Mouse (Mus musculus): ENCODE results near the gene Tbpl1. TPM values are rescaled to one million over a fixed set of nuclear protein-coding genes. Genes with fewer than 3 reads are reported as not detected.
A peak's percentile ranks its signal among the peaks of the same experiment; 100 is the strongest.

The Tbpl1 gene
- polyA plus RNA-seq, 1 experiment from 2014 or later = 42.2 TPM

DNA sequence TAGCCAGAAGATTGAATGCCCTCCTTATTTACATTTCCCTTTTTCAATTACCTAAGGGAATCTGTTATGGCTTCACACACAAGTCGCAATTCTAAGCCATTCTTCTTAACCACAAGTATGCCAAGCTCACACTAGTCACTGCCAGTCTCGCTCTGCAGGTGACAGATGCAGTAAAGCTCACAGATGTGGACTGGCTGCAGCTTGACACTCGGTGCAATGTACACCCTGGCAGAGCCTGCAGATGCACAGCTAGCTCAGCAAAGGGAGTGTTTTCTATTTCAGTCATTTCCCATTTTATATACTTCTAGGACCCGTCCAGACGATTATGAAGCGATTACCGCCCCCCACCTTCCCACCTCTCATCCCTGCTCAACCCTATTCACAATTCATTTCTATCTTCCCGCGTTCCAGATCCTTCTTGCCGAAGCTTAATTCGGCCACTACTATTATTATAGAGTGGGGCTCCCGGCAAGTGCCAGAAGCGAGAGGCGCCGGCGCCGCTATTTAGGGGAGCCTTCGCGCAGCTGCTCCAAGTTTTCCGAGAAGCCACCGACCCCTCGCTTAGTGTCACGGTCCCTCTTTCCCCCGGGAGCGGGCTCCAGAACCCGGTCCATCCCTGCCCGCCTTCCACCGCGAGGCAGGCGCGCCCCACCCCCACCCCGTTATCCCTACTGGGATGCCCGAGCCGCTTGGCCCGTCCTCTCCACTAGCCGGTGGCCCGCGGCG is 1.3 kb downstream of the Tbpl1 start:
- no peaks in the 10 kb centered on the region for H3K9me3 ChIP-seq (ENCODE audit: low read length)
- H3K27me3 ChIP-seq (replicated peaks; ENCODE audit: insufficient read depth, low read length) = no peaks in the 10 kb centered on the region
- H3K27ac ChIP-seq (ENCODE audit: low read length) = peak overlapping the region; percentile 94
- H3K4me3 ChIP-seq (ENCODE audit: low read depth, low read length) = peak overlapping the region; percentile 98
- WGBS = 2% methylated on average over 37 of the region's 39 CpGs
- ATAC-seq = peak; percentile 49
- TF ChIP-seq CTCF (IDR thresholded peaks at IDR 0.05) = no peak
- TF ChIP-seq EP300 (IDR thresholded peaks at IDR 0.05) = no peak
- peak overlapping the region; percentile 90 for H3K4me2 ChIP-seq (replicated peaks; ENCODE audit: low read depth, low read length)
- H3K36me3 ChIP-seq (ENCODE audit: insufficient read depth, low read length) = no peaks in the 10 kb centered on the region
- no peak for DNase-seq (ENCODE audit: low spot score)
- peak overlapping the region; percentile 91 for H3K9ac ChIP-seq (replicated peaks; ENCODE audit: low read depth)
- H3K4me1 ChIP-seq (ENCODE audit: insufficient read depth, low read depth, low read length) = peaks cover 8% of the 10 kb centered on the region

DNA sequence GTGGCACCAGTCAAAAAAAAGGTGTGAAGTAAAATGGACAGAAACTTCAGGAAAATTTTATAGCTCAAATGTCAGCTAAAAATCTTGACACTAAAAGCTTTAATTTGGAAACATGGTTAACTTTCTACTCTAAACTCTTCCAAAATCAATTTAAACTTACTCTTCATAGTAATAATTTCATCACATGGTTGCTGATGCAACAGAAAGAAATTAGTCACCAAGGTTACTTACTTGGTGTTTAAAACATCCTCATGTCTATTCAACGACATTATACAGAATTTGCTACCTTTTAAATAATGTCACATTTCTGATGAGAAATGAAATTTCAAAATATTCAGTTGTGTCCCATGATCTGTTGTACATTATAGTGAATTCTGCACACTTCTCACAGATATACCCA is 3.5 kb downstream of the Tbpl1 start:
- Histone ChIP-seq H3K9me3 (ENCODE audit: low read length) (no peaks in the 10 kb centered on the region), H3K9ac (replicated peaks; ENCODE audit: low read depth) (no peak overlapping the region), H3K4me1 (ENCODE audit: insufficient read depth, low read depth, low read length) (peaks cover 8% of the 10 kb centered on the region), H3K4me2 (replicated peaks; ENCODE audit: low read depth, low read length) (no peak overlapping the region), H3K27ac (ENCODE audit: low read length) (no peak overlapping the region), H3K36me3 (ENCODE audit: insufficient read depth, low read length) (no peaks in the 10 kb centered on the region), H3K27me3 (replicated peaks; ENCODE audit: insufficient read depth, low read length) (no peaks in the 10 kb centered on the region), H3K4me3 (ENCODE audit: low read depth, low read length) (no peak overlapping the region)
- no peak for DNase-seq (ENCODE audit: low spot score)
- TF ChIP-seq CTCF (IDR thresholded peaks at IDR 0.05) = no peak
- TF ChIP-seq EP300 (IDR thresholded peaks at IDR 0.05) = no peak
- ATAC-seq = no peak
- WGBS = 82% methylated on average over 1 of the region's 1 CpGs

DNA sequence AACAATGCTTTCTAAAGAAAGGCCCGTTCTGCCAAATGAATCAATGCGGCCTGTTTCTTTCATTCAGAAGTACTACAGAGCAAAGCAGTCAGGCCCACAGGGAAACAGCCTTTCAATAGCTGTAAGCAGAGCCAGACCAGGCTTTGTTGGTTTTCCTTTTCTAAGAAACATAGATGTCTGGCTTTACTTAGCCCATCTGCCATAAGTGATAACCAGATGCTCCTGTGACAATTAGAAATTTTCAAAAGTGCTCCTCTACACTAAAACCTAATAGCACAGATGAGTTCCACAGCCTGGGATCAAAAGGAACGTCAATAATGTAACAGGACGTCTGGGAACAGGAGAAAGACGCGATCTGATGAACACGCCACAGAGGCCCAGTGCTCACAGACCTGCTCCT is 5.4 kb downstream of the Tbpl1 start:
- Histone ChIP-seq H3K9ac (replicated peaks; ENCODE audit: low read depth) (no peak overlapping the region), H3K36me3 (ENCODE audit: insufficient read depth, low read length) (no peaks in the 10 kb centered on the region), H3K9me3 (ENCODE audit: low read length) (no peaks in the 10 kb centered on the region), H3K4me1 (ENCODE audit: insufficient read depth, low read depth, low read length) (peaks cover 8% of the 10 kb centered on the region), H3K4me2 (replicated peaks; ENCODE audit: low read depth, low read length) (no peak overlapping the region), H3K27ac (ENCODE audit: low read length) (no peak overlapping the region), H3K4me3 (ENCODE audit: low read depth, low read length) (no peak overlapping the region), H3K27me3 (replicated peaks; ENCODE audit: insufficient read depth, low read length) (no peaks in the 10 kb centered on the region)
- no peak for DNase-seq (ENCODE audit: low spot score)
- no peak for ATAC-seq
- 87% methylated on average over 7 of the region's 7 CpGs for WGBS
- TF ChIP-seq CTCF (IDR thresholded peaks at IDR 0.05) (no peak), EP300 (IDR thresholded peaks at IDR 0.05) (no peak)

DNA sequence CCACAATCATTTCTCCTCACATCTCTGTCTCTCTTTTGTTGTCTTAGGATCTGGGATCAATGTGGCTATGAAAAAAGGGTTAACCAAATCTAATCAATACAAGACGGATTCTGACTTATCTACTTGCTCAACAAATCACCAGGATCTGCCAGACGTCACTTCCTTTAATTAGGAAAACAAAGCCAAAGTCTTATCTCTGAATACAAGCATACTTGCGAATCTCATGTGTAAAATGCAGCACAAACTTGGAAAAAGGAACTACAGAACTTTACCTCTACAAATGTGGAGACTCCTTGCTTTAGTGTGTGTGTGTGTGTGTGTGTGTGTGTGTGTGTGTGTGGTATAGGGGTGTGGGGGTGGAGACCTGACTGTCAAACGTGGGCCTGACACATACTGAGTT is 6.6 kb downstream of the Tbpl1 start:
- TF ChIP-seq CTCF (IDR thresholded peaks at IDR 0.05) (no peak), EP300 (IDR thresholded peaks at IDR 0.05) (no peak)
- Histone ChIP-seq H3K9ac (replicated peaks; ENCODE audit: low read depth) (no peak overlapping the region), H3K27me3 (replicated peaks; ENCODE audit: insufficient read depth, low read length) (no peaks in the 10 kb centered on the region), H3K9me3 (ENCODE audit: low read length) (no peaks in the 10 kb centered on the region), H3K4me3 (ENCODE audit: low read depth, low read length) (no peak overlapping the region), H3K27ac (ENCODE audit: low read length) (no peak overlapping the region), H3K4me1 (ENCODE audit: insufficient read depth, low read depth, low read length) (peaks cover 6% of the 10 kb centered on the region), H3K36me3 (ENCODE audit: insufficient read depth, low read length) (no peaks in the 10 kb centered on the region), H3K4me2 (replicated peaks; ENCODE audit: low read depth, low read length) (no peak overlapping the region)
- 39% methylated on average over 4 of the region's 4 CpGs for WGBS
- no peak for DNase-seq (ENCODE audit: low spot score)
- no peak for ATAC-seq

DNA sequence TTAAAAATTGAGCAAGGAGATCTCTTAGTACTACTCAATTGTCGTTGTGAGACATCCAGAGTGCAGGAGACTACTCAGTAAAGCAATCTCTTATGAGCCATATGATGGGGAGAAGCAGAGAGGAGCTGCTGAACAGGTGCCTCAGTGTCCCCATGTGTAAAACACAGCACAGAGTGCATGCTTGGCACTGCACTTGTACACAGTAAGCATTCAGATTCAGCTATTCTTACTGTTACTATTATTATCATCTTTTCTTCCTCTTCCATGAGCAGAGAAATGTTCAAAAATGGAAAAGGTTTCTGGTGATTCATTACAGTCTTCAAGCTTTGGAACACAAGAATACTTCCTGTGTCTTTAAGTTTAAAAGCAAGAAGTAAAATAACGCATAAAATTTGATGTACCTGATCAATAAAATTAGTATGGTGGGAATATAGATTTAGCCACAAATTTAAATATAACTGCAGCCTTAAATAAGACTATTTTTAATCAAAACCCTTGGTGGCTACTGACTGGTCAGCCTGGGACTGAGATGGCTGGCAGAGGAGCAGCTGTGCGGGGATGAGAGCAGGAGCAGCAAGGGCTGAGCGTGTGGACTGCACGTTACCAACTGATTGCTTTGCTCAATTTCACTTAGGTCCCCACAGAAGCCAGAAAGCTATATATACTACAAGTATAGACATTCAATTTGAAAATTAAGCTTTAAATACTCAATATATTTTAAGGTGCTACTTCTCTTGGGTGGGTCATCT is 10.8 kb downstream of the Tbpl1 start:
- Histone ChIP-seq H3K4me3 (ENCODE audit: low read depth, low read length) (no peak overlapping the region), H3K9ac (replicated peaks; ENCODE audit: low read depth) (no peak overlapping the region), H3K4me2 (replicated peaks; ENCODE audit: low read depth, low read length) (no peak overlapping the region), H3K4me1 (ENCODE audit: insufficient read depth, low read depth, low read length) (no peaks in the 10 kb centered on the region), H3K27me3 (replicated peaks; ENCODE audit: insufficient read depth, low read length) (no peaks in the 10 kb centered on the region), H3K9me3 (ENCODE audit: low read length) (no peaks in the 10 kb centered on the region), H3K36me3 (ENCODE audit: insufficient read depth, low read length) (no peaks in the 10 kb centered on the region), H3K27ac (ENCODE audit: low read length) (no peak overlapping the region)
- no peak for TF ChIP-seq EP300 (IDR thresholded peaks at IDR 0.05)
- TF ChIP-seq CTCF (IDR thresholded peaks at IDR 0.05) = no peak
- WGBS = 85% methylated on average over 5 of the region's 5 CpGs
- no peak for ATAC-seq
- DNase-seq (ENCODE audit: low spot score) = no peak

DNA sequence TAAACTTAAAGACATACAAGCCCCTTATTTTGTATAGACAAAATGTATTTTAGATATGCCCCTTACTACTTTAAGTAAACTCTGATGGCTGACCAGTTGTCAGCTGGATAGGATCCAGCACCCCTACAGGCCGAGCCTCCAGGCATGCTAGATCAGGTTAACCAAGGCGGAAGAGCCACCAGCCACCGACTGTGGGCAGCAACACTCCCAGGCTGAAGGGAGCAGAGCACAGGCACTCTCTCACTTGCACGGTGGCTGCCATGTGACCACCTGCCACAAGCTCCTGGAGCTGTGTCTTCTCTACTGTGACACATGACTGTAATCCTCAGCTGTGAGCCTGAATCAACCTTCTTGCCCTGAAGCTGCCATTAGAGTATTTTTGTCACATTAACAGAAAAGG is 13.3 kb downstream of the Tbpl1 start:
- WGBS = 33% methylated on average over 4 of the region's 4 CpGs
- no peak overlapping the region for H3K27ac ChIP-seq (ENCODE audit: low read length)
- ATAC-seq = no peak

More for the DNA sequence above, 13.3 kb downstream of the Tbpl1 start:
- no peak for DNase-seq (ENCODE audit: low spot score)
- H3K36me3 ChIP-seq (ENCODE audit: insufficient read depth, low read length) = no peaks in the 10 kb centered on the region
- no peak overlapping the region for H3K4me3 ChIP-seq (ENCODE audit: low read depth, low read length)
- H3K4me2 ChIP-seq (replicated peaks; ENCODE audit: low read depth, low read length) = no peak overlapping the region
- TF ChIP-seq EP300 (IDR thresholded peaks at IDR 0.05) (no peak), CTCF (IDR thresholded peaks at IDR 0.05) (no peak)
- H3K27me3 ChIP-seq (replicated peaks; ENCODE audit: insufficient read depth, low read length) = no peaks in the 10 kb centered on the region
- no peaks in the 10 kb centered on the region for H3K4me1 ChIP-seq (ENCODE audit: insufficient read depth, low read depth, low read length)
- H3K9ac ChIP-seq (replicated peaks; ENCODE audit: low read depth) = no peak overlapping the region
- no peaks in the 10 kb centered on the region for H3K9me3 ChIP-seq (ENCODE audit: low read length)

All from lung, postnatal 0 days (tissue).